Mouse (Mus musculus) cortical plate, adult 2 months (tissue): ENCODE results near the gene Baz1b.

Source experiments
- CTCF ChIP-seq: fragments of 200-500 bp; IDR thresholded peaks from 2 replicates; pipeline ENCODE4 v1.5.1; 2011; ENCODE audit warnings: mild to moderate bottlenecking, control low read depth, low read length; ENCODE audit not compliant: insufficient read depth; ENCODE audit errors: extremely low read depth
- POLR2A ChIP-seq: fragments of 200-500 bp; IDR thresholded peaks from 2 replicates; pipeline ENCODE4 v1.6.1; 2011; ENCODE audit warnings: mild to moderate bottlenecking, low read length, control low read depth; ENCODE audit not compliant: insufficient read depth; ENCODE audit errors: extremely low read depth

DNA sequence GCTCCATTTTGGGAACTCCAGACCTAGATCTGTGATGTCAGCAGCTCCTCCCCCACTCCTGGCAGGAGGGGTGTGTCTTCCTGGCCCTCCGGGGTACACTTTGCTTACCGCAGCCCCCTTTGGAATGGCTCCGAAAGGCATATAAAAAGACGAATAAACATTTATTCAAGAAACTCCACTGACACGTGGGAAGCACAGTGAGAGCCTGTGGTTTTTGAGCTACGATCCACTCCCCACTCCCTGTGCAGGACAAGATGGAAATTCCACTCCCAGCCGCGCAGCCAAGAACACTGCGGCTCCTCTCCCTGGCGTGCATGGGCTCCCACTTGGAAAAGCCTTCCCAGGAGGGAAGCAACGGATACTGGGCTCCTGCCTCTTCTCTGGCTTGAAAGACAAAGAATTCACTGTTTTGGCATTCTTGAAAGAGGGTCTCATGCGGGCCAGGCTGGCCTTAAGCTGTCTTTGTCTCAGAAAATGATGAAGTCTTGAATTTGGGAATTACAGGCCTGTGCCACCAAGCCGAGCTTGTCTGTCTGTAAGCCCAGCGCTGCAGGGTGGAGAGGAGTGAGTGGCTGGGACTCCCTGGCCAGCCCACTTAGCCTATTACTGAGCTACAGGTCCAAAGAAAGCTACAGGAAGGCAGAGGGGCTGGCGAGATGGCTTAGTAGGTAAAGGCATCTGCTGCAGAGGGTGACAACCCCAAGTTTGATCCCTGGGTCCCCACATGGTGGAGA lies 87.8 kb downstream of the Baz1b start:
- TF ChIP-seq POLR2A (no peak), CTCF (no peak)
